Mouse (Mus musculus) adrenal gland, postnatal 14 days (tissue): ENCODE measurements around the gene Sgca. TPM values are rescaled to one million over a fixed set of nuclear protein-coding genes. Genes with fewer than 3 reads are reported as not detected.
"Not testable (repeated sequence)": the region's sequence is repeated elsewhere in the genome, so short reads cannot be mapped to it uniquely, and the experiment has no call there.

ENCODE experiments used
- DNase-seq: peaks from one replicate; pipeline ENCODE4 v3.0.0; 2021; ENCODE audit warnings: mixed read lengths
- long read RNA-seq, 2 experiments: library from polyadenylated mRNA; stranded (forward); transcript quantifications; one replicate each; pipeline ENCODE4 v2.0.0; 2021
- total RNA-seq: library from RNA; stranded (reverse); gene quantifications from 2 replicates; pipeline ENCODE4 v1.2.3, GENCODE M21; 2021

Gene Sgca
- total RNA-seq = 0.26 TPM in 1 of 2 replicates, not detected in the other
- long read RNA-seq, experiment 1 = 0 reads
- long read RNA-seq, experiment 2 = 0 reads

DNA sequence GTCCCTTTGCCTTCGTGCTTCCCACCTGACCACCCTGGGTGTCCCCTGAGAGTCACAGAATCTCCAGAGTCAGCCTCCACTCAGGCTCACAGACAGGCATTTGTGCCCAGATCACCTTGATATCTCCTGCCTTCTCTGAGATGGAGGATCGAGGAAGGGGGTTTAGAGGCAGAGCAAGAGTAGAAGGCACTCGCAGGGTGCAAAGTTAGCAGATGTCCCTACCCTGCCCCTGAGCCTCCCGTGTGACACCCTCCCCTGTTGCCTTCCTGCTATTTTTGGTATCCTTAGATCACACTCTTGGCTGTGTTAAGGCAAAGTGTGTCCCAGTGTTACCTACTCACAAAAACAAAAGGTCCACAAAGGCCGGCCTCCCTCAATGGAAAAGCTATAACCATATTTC, at the start of gene Sgca:
Gene Sgca (minus strand): TSS at position 129 of the 400 bp plus-strand sequence.
- no peak for DNase-seq

DNA sequence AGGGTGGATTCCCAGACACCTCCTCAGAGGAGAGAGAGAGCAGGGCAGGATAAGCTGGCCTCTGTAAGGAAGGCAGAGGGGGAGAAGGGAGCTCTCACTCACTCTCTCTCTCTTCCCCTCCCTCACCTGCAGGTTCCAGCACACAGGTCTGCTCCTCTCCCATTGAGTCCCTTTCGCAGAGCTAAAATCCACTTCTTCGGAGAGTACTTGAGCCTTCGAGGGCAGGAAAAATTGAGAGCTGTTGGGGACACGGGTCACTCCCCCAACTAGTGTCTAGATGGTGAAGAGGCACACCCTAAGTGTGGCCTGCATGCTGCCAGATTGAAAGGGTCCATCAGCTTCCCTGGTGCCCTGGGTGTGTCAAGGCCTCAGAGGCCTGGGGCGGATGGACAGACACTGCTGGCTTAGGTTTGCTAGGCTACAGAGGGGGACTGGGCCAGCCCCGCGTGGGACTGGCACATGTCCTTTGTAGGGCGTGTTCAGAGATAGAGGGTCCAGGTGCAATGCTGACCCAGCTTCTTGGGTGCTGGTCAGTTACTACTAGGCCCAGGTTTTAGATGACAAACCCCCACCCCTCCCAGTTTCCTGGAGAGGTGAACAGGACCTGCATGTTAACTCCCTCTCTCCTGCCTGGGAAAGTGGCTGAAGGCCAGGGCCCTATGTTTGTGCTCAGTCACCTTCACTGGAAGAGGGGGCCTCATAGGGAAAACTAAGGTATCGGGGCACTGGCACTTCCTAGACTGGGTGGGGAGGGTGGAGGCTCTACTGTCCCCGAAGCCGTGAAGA, 49.3 kb upstream of the Sgca start:
- DNase-seq = no peak

DNA sequence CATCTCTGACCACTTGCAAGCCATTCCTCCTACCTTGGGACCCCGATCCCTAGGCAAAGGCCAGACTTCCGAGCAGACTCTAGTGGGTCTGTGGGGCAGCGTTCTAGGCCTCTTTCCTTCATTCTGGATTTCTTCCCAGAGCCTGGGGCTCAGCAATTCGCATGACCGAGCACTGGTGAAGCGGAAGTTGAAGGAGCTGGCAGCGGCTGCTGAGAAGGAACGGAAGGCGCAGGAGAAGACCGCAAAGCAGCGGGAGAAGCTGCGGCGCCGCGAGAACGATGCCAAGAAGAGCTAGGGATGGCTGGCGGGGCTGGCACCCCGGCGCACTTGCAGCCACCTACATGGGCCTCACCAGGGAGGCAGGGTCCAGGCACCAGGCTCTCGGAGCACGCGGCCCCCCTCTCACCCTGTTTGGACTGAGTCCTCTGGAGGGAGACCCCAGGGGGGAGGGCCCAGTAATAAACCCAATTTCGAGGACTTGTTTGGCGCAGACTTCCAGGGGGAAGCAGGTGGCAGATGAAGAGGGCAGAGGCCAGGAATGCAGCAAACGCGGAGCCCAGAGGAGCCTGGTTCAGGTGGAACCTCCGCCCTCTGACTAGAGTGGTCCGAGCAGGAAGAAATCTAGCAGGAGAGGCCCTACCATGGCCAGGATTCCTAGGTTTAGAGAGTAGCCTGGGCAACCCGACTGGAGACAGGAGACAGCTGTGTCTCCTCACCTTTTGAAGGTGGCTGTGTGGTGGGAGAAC, 48.5 kb upstream of the Sgca start:
- DNase-seq = no peak

DNA sequence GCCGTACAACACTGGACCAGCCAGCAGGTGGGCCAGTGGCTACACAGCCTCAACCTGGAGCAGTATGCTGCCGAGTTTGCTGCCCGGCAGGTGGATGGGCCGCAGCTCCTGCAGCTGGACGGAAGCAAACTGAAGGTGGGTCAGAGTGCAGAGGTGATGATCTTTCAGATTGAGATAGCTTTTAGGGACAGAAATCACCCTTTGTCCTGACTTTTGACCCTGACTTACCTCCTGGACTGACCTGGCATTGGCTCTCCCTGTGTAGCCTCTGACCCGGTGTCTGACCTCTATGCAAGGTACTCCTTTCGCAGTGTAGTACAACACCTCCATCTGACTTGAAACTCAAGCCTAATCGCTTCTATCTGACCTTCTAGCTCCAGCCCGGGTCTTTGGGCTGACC, 47.4 kb upstream of the Sgca start:
- no peak for DNase-seq

DNA sequence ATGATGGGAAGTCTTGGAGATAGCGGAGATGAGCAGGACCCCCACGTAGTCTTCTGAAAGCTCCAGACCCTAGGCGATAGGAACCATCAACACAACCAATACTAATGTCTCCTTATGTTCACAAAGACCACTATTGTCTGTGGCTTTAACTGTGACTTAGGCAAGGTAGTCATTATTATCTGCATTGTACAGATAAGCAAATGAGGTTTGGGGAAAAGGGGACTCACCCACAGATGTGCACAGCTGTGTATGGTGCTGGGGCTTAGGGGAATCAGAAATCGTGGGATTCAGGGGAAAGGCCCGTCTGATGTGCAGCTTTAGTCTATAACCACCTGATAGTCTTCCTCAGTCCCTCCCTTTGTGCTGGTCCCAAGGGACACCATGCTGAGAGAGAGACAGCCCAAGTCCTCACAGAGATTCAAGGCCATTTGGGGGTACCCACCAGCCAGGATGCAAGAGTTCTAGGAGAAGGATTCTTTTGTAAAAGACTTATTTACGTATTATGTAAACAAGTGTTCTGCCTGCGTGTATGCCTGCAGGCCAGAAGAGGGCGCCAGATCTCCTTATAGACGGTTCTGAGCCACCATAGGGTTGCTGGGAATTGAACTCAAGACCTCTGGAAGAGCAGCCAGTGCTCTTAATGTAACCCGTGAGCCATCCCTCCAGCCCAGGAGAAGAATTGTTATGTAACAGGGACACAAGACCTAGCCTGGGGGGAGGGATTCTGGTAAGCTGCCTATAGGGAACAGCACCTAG, 46.3 kb upstream of the Sgca start:
- DNase-seq = no peak

DNA sequence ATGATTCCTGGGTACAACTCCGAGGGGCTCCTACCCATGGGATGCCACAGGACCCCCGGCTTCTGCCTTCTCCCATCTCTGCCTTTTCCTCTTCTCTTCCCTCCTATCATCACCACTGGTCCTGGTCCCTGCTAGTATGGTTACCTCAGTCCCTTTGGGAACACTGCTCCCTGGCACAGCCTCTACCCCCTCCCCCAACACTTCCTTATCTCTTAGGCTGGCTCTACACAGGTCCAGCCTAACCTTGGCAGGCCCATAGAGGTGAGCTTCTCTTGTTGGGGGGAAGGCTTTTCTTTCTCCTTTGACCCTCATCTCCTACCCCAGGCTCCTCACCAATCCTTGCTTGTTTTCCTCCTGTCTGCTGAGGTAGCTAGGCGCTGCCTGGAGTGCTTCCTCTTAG, 39.4 kb upstream of the Sgca start:
- DNase-seq = no peak

DNA sequence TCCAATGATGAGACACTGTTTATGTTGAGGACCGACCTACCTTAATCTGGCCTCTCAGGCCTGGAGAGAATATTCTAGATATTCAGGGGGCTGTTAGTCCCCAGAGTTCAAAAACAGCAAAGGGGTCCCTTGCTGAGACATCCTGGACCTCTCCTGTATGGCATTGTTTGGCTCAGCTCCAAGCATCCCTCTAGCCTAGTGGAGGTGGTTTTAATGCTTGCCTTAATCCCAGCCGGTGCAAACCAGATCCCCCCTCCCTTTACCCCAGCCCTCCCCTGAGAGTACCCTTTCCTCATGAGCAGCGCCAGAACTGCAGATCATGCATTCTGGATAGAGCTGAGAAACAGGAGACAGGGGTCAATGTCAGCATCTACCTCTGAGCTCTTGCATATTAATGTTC, 36.4 kb upstream of the Sgca start:
- no peak for DNase-seq

DNA sequence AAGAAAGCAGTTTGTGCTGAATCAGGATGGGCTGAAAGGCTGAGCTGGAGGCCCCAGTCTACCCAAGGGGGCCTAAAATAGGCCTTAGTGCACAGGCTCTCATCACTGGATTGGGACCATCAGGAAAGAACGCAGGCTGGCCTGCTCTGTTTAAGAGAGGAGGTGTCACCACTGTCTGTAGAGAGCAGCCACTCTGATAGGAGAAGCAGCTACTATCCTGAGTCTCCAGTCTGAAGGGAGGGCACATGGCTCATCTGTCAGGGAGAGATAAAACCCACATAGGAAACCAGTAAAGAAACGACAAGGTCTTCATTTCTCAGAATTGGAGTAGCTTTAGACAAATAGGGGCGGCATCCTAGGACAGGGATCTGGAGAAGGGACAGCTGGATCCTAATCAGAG, 35.9 kb upstream of the Sgca start:
- DNase-seq = no peak

DNA sequence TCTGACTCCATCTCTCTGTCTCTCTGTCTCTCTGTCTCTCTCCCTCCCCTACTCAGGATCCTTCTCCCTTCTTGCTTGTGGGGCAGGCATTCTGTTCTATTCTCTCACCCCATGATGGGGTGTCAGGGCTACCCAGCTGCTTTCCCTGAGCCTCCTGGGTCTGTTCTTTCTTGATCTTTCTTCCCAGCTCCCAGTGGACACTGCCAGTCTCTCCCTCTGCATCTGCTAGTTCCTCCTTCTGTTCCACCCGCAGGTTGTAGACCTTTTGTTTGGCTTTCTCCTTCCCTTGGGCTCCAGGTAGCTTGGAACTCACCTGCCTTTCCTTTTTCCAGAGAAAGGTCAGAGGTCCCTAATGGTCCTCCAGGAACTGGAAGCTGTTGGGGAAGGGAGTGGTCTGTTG, 35.3 kb upstream of the Sgca start:
- no peak for DNase-seq

DNA sequence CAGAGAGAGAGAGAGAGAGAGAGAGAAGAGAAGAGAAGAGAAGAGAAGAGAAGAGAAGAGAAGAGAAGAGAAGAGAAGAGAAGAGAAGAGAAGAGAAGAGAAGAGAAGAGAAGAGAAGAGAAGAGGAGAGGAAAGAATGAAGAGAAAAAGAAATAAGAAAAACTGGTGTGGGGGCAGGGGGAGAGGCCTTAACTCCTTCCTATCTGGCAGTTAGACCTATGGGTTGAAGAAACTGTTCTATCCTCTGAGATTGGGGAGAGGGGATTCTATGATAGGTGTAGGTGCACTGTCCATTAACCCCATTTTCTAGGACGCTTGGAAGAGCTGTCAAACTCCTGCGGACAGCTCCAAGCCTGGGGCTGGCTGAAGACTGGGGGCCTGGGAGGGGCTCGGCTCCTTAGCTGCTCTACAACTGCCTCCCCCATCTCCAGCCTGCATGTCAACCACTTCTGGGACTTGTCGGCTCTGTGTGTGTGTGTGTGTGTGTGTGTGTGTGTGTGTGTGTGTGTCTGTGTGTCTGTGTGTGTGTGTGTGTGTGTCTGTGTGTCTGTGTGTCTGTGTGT, 34.8 kb upstream of the Sgca start:
- DNase-seq = not testable (repeated sequence)

DNA sequence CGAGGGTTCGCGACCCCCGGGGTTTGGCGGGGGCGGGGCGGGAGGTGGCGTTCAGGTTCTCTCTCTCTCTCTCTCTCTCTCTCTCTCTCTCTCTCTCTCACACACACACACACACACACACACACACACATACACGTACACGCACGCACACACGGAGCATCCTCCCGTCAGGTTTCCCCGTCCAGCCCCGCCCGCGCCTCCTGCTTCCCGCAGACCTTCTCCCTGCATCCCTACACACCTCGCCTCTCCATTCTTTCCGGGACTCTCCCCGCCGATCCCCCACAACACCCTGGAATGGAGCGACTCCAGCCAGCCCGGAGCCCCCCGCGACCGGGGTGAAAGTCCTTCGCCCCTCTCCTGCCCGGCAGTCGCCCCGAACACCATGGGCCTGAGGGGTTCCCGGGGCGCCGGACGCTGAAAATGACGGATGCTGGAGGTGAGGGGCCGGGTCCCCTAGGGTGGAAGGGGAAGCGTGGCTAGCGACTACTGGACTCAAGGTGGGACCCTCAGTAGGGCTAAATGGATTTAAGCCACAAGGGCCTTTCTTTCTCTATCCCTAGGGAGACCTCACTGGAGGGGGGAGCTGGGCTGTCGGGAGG, 34.1 kb upstream of the Sgca start:
- no peak for DNase-seq

DNA sequence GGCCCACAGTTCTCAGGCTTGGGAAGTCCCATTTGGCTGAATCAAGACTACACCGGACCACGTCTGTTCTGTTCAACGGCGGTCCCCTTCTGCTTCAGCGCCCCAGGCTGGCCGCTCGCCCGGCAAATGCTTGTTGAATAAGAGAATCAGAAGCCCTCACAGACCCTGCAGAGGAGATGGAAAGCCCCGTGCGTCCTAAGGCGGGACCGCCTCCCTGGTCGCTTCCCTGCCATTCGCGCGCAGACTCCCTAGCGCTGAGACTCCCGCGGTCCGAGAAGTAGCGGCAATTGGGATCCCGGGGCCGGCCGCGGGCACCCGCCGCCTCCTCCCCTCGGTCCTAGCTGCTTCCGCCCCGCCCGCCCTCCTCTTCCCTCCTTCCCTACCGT, 33.5 kb upstream of the Sgca start, which contains the start of gene Samd14:
Gene Samd14 (plus strand): TSS at position 251 of the 386 bp plus-strand sequence.
- DNase-seq = peak; percentile 76

DNA sequence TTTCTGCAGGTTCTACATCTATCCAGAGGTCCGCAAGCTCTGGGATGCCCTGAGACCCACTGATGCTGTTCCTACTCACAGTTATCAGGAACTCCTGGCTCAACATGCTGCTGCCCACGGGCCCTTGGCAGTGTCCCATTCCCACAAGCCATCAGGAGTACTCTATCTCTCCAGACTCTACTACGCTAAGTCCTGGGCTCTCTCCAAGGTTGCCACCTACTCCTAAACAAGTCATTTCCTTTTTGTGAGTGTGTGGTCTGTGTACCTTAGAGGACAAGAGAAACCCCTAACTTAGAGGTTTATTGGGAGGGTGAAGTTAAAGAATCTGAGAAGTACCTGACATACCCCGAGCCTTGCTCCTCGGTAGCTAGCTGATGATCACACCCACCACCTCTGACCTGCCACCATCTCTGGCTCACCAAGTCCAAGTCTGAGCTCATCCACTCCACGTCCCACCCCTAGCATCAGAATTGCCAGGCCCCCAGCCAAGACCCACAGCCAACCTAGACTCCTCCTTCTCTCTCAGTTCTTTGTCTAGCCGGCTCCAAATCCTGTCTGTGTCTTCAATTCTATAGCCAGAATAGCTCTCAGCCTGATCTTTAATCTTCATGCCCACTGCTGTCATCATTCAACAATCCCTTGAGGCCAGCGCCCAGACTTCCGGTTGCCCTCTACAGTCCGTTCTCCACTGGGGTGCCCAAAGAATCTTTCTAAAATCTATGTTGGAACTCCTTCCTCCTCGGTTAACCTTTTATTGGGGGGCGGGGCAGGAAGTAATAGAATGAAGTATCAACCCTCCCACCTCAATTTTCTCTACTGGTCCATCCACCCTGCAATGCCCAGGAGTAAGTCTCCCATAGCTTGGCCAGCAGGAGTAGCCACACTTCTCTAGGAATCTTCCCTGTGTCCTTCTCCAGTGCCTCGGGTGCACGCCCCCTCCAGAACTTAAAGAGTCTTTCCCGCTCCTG, 32.8 kb upstream of the Sgca start:
- no peak for DNase-seq

DNA sequence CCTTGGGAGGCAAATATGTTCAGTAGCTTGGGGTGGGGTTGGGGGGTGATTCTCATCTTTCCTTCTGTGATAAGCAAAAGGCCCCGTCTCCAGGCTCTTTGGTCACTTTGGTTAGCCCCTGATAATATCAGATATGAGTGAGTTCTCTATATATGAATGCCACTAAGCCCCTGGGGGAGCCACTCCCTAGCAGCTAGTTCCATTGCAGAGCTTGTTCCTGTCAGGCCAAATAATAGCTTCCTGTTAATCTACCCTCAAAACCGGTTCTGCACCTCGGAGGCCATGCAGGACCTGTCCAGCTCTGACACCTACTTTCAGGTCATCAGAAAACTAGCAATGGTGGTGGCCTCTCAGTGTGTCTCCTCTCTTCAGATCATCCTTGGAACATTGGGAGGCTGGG, 31.3 kb upstream of the Sgca start:
- DNase-seq = no peak

DNA sequence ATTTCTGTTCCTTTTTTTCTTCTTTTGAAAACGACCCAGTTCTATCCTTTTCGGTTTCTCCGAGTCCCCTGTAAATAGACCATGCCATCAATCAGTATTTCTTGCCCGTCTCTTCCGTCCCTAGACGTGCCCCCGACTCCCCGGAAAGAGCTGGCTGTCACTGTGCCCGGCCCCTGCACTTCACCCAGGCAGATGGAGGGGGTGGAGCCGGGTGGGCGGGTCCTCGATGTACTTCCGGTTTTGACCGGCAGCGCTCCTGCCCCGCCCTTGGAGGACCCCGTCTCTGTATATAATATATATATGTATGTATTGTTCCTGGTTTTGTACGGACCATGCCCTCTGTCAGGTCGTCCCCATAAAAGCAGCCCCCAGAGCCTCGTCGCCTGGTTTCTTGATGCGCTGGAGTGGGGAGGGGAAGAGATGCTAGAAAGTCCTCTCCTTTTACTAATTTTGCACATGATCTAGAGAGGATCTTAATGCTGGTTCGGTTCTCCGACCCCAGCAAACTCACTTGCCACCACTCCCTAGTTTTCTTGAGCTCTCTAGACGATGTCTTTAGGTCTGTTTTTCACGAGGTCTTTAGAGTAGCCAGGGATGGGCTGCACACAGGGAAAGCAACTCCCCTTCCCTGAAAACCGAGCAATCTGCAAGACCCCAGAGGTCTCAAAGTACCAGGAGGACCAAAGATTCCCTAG, 30.5 kb upstream of the Sgca start:
- peak; percentile 90 for DNase-seq

DNA sequence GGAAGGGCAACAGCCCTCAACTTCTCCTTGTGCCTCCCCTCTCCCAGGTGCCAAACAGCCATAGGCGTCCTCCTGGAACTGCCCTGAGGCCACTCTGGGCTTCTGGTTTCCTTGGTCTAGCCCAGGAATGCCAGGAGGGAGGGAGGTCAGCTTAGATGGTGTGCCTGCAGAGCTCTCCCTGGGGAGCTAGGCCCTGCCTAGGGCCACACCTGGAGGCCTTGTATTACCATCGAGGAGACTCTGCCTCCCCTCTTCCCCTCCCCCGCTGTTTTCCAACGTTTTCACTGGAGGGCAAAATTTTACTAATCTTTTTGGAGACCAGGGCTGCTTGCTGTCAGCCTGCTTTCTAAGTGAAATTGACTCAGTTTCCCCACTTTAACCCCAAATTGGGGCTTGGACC, 29.9 kb upstream of the Sgca start:
- DNase-seq = no peak

DNA sequence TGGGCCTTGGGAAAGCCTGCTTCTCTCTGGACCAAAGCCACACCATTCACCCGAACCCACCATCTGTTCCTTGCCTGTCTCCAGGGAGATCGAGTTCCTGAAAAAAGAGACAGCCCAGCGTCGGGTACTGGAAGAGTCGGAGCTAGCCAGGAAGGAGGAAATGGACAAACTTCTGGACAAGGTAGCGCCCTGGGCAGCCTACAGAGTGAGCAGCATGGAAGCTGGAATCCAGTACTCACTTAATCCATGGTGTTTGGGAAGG, 28.7 kb upstream of the Sgca start:
- no peak for DNase-seq

DNA sequence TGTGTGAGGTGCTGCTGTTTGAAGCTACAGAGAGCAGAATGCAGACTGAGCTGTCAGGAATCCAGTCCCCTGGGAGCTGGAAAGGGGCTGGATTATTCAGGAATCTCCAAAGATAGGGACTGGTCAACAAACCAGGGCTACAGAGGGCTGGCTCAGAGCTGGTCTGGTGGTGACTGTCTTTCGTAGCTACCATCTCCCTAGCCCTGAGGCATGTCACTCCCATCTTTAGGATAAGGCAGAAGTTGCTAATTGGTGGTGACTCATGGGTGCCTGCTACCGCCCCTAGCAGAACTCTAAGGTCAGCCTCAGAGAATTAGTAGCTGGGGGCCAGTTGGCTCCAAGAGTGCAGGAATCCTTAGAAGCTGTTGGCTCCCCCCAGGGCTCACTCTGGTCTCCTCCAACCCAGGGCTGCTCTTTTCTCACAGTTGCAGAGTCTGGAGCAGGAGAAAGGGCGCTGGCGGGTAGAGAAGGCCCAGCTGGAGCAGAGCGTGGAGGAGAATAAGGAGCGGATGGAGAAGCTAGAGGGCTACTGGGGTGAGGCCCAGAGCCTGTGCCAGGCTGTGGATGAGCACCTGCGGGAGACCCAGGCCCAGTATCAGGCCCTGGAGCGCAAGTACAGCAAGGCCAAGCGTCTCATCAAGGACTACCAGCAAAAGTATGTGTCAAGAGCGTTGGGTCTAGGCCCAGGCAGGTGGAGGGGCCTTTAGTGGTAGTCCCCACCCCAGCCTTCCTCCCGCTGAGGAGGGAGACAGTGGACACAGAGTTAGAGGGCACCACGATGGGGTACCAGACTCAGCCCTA, 28.2 kb upstream of the Sgca start:
- DNase-seq = no peak

DNA sequence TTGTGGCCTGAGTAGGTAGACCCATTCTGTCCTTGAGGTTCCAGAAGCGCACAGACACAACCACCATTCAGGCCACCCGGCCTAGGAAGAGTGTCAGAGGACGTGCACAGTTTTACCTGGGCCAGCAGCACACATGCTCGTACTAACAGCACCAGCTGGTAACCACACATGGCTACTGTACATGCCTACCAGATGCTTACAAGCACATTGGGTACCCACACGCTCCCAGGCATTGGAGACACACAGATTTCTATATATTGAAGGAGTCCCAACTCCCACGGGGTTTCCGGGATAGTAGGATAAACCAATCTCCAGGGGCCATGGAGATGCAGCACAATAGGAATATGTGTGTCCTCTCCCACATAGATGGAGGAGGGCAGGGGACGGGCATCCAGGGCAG, 26.6 kb upstream of the Sgca start:
- DNase-seq = no peak
